Mouse (Mus musculus) right cerebral cortex, postnatal 10 days (tissue): ENCODE results near the gene Ak2.

Experiments
- DNase-seq, 2 experiments: peaks; one replicate each; pipeline ENCODE4 v3.0.0; 2021; ENCODE audit warnings: low spot score in 2 of 2

Ak2 gene

GRCm38 (mm10) chr4:129048501-129049305 lies 56.9 kb downstream of the Ak2 start:
- DNase-seq, result peak; percentile 96

DNA sequence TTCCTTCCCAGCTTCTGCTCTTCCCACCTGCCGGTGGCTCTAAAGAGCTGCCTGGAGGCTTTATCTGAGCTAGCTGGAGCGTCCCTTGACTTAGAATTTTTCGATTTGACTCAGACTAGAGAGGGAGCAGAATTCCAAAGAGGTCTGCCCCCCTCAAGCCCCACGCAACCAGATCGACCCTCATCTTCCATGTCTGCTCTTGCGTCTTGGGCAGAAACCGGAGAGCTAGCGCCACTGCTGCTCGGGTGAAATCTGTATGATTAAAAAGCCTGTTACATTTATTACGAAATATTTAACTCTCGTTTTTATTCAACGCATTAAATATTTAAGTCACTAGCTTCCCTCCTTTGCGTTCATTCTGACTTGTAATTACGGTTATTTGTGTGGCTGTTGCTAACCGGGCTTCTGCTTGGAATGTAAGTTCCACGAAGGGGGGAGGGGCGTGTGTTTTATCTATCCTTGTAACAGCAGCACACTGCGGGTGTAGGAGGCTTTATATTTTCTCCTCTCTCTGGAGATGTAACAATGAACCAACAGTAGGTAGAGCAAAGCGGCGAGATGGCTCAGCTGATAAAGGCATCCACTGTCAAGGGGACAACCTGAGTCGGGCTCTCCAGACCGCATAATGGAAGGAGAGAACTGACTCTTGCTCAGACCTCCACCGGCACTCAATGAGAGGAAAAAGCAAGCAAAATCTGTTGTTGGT lies 57.7 kb downstream of the Ak2 start:
- DNase-seq, result peak; percentile 83 to 86

DNA sequence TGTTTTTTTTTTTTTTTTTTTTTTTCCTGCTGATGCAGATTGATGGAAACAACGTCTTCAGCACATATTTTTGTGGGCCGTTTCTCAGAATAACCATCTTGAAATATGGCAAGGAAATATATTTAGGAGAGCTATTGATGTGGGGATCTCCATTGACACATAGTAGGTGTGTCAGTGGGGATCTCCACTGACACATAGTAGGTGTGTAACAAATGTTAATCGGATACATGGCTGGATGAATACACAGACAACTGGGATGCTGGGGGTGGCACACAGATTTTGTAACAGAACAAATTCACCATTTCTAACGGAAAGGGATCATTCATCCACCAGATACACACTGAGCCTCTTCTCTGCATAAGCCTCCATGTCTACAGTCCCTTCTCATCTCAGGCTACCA lies 58.6 kb downstream of the Ak2 start:
- no peak for DNase-seq

DNA sequence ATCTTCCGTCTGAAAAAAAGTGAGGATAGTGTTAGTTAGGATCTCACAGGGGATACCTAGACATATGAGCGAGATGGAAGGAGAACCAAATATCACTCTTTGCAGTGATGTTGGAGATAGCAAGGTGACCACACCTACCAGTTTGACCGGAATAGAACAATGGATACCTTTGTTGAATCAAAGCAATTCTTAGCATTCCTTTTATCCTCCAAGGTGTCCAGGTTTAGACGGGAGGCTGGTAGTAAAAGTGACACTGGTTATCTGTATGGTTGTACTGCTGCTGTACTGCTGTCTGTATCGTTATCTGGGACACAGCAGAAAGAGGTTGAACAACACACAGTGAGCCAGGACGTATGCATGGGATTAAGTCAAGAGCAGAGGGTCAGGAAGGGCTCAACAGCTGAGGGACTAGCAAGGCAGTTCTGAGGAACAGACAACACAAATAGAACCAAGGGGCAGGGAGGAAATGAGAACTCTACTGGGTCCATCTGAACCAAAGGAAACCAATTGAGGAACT lies 59.2 kb downstream of the Ak2 start:
- DNase-seq, result peak in 1 of 2 experiments; percentile 20

- DNase-seq, result no peak
Observed at GRCm38 (mm10) chr4:129051461-129052183, 59.9 kb downstream of the Ak2 start.

- DNase-seq, result no peak
Observed at GRCm38 (mm10) chr4:129054757-129055156, 63.0 kb downstream of the Ak2 start.

- DNase-seq, result no peak
Observed at GRCm38 (mm10) chr4:129055562-129055961, 63.8 kb downstream of the Ak2 start.

DNA sequence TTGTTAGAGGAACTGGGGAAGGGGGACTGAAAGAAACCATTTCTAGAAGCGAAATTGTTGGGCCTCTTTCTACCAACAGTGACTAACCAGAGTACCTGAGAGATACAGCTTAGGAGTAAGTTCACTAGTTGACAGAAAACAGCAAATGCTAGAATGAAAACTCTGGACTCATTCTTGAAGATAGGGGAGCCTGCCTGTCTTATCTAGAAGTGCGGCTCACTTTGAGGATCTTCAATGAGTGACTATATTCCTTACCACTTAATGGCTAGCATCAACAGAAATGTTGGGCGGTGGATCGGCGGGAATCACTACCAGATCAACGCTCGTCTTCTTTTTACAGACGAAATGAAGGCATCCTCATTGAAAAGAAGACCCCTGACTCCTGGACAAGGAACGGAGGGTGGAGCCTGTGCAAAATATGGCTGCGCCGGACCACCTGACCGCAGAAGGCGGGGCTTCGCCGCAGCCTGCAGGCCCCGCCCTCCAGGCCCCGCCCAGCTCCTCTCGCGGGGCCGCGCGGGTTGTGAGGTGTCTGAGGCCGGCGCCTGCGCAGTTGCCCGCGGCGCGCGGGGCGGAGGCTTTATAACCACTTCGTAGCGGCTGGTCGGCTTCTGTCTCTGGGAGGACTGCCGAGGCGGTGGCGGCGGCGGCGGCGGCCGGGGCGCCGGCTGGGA lies 65.9 kb downstream of the Ak2 start:
- DNase-seq, result peak; percentile 98

DNA sequence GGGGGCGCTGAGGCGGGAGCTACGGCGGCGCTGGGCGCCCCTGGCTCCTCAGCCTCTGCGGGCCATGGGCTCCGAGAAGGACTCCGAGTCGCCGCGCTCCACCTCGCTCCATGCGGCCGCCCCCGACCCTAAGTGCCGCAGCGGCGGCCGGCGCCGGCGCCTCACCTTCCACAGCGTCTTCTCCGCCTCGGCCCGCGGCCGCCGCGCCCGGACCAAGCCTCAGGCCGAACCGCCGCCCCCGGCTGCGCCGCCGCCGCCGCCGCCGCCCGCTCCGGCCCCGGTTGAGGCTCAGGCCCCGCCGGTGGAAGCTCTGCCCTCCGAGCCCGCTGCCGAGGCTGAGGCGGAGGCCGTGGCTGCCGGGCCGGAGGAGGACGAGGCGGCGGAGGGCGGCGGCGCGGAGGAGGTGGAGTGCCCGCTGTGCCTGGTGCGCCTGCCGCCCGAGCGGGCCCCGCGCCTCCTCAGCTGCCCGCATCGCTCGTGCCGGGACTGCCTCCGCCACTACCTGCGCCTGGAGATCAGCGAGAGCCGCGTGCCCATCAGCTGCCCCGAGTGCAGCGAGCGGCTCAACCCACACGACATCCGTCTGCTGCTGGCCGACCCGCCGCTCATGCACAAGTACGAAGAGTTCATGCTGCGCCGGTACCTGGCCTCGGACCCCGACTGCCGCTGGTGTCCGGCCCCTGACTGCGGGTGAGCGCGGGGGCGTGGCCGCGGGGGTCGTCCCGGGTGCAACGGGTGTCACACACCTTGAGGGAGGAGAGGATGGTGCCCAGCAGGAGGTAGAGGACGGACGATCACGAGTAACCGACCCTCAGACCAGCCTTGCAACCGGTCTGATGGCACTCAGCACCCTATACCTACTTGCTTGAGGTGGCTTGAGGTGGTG lies 66.7 kb downstream of the Ak2 start, which contains the start of gene Rnf19b:
Rnf19b (plus strand) TSS at position 65 of the 886 bp plus-strand sequence.
- peak; percentile 53 to 56 for DNase-seq

DNA sequence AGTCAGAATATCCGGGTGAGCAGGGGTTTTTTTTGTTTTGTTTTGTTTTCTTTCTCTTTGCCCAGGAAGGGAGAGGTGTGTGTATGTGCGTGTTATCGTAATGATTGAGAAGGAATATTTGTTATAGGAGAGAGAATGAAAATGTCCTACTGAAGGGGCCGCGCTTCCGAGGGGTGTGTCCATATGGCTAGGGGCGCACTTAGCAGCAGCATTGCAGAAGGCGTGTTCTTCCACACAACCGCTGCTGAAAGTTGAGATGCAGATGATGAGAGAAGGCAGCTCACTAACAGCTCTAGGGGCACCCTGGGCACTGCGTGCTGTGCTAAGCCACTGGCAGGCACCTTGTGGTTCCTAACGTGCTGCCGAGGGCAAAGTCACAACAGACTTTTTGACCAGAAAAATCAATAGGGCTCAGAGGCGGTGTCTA lies 67.4 kb downstream of the Ak2 start:
- peak in 1 of 2 experiments; percentile 44 for DNase-seq

DNA sequence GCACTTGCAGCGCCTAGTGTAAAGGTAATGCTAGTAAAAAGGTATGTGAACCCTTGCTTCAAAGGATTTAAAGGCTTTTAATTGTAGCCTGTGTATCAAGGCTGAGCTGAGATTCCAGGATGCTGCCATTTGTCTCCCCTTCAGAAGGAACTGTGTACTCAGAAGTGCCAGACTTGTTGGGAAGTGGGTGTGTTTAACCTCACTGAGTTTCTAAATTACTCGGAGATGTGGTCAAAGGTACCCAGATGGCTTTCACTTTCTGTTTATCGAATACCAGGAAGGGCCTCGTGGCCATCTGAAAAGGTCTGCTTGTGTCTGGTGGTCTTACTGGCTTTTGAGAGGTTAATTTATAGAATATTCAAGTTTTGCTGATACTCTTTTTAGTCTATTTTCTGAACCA lies 68.2 kb downstream of the Ak2 start:
- DNase-seq, result no peak
